Mouse (Mus musculus) skeletal muscle tissue, adult 2 months (tissue): ENCODE data around the gene Dennd1c.
A peak's percentile ranks its signal among the peaks of the same experiment; 100 is the strongest.

ENCODE experiments used
- DNase-seq: peaks from one replicate; pipeline ENCODE4 v3.0.0-alpha.2; 2012; ENCODE audit warnings: low read depth, low spot score

The Dennd1c gene

DNA sequence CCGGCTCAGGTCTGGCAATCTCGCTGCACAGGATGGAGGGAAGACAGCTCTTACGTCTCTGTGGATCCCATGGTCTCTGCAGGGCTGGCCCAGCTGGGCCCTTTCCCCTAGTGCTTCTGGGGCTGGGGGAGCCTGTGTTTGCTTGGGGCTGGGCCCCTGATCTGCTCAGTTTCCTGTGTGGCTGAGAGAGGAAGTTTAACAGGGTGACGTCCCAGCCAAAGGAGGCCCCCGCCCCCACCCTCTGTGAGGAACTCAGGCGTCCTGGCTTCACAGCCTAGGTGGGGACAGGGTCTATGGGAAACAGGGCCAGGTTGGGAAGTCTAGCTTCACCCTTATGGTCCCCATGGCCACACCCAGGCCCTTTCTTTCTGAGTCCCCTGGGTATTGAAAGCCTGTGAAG, at the start of gene Dennd1c:
Gene Dennd1c, minus strand, starts transcription at position 179 of the 400 bp plus-strand sequence.
- peak; percentile 13 for DNase-seq

DNA sequence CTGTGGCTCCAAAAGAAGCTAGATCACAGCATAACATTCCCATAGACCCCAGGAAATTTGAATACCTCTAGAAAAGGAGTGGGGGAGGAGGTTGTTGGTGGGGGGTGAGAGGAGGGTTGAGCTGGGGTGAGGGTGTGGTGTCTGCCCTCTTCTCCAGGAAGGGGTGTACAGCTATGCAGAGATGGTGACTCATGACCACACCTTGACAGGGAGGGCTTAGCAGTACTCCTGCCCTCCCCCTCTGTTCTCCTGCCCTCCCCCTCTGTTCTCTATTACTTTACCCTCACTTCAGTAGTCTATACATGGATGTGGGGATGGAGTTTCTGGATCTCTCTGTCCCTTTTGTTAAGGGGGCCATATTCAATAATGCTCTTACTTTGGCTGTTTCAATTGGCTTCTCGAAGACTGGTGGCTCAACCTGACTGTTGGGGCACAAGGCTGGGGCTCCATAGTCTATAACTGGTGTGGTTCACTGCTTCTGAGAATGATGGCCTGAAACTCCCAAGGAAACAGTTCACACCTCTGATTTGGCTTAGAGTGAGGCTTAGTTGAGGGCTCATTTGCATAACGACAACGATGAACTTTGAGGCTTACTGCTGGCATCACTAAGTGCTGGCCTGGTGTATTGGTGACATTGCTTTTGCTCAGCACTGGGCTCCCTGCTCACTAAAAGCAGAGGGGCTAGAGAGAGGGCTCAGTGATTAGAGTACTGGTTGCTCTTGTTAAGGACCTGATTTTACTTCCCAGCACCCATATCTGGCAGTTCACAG, 47.7 kb upstream of the Dennd1c start:
- no peak for DNase-seq

DNA sequence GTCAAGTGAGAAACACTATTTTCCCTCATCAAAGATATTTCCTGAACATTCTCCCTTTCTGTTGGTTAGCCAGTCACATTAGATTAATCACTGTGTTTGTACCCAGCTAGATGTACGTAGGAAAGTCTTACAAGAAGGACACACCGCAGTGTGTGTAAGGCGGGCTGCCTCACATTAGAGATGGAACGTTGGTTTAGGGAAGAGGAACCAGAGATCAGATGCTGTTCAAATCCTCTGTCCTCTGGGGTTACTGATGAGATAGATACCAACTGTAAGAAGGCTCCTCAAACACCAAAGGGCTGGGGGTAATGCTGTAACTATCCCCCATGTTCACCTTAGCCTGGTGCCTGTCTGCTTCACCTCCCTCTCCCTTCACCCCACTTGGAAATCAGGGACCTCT, 46.5 kb upstream of the Dennd1c start:
- no peak for DNase-seq

DNA sequence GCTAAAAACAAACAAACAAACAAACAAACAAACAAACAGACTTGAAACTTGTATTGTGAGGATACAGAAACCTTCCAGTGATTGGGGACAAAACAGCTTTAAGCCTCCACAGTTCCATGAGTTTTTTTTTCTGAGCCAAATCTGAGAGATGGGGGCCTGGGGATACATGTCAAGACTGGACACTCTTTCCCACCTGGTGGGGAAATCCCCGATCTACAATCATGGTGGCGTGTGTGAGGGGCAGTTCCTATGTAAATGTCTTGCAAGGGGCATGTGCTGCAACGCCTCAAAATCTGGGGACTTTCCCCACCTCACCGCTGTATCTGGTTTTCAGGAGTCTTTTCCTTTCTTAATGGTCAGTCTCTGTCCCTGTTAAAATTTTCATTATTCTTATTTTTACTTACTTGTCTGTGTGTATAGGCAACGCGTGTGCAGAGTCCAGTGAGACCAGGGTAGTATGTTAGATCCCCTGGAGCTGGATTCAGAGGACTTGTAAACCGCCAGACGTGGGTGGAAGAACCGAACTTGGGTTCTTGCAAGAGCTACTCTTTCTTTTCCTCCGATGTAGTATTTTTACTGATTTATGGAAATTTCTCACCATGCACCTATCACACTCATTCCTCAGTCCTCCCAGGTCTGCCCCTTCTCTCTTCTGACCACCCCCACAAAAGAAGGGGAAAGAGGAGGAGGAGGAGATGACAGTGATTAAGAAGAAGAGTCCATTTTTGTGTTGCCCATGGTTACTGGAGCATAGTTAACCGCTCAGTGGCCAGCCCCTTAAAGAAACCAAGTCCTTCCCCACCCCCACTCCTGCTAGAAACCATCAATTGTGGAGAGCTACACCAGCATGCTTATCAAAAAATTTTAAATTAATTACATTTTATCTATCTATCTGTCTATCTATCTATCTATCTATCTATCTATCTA, 45.1 kb upstream of the Dennd1c start:
- no peak for DNase-seq

DNA sequence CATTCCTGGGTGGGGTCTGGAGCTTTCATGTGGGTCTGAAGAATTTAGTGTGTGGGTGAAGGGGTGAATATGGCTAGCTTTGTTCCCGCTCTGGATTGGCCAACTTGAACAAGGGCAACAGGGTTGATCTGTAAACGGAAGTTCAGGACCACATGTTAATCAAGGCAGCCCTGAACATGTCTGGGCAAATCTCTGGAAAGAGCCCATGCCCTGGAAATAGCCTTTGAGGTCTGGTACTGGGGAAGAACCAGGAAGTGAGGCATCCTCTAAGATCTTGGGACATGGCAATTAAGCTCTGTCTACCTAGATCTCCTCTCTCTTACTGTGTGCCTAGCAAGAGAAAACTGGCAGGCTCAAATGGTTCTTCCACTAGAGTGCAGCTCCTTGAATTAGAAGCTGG, 43.5 kb upstream of the Dennd1c start:
- DNase-seq = no peak

DNA sequence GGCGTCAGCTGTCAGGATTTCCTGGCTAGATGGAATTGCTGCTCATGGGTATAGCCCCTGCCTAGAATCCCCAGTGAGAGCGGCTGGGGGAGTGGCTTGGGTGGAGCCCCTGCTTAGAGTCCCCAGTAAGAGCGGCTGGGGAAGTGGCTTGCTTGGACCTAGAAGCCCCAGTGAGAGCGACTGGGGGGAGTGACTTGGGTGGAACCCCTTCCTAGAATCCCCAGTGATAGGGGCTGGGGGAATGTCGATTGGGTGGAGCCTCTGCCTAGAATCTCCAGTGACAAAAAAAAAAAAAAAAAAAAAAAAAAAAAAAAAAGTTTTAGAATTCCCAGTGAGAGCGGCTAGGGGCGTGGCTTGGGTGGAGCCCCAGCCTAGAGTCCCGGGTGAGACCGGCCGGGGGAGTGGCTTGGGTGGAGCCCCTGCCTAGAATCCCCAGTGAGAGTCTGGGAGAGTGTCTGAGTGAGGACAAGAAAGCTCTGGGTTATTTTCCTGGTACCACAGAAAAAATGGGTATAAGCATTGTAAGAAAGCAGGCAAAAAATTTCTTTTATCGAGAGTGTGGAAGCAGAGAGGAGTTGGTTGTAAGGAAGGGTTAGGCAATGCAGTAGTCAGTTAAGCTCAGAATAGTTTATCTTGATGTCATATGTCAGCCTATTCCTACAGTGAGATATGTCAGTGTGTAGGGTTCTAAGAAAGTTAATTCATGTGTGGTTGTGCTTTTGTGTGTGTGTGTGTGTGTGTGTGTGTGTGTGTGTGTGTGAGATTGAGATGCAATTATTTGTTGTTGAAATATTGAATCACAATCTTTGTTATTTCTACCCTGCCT, 40.4 kb upstream of the Dennd1c start:
- DNase-seq = no peak

DNA sequence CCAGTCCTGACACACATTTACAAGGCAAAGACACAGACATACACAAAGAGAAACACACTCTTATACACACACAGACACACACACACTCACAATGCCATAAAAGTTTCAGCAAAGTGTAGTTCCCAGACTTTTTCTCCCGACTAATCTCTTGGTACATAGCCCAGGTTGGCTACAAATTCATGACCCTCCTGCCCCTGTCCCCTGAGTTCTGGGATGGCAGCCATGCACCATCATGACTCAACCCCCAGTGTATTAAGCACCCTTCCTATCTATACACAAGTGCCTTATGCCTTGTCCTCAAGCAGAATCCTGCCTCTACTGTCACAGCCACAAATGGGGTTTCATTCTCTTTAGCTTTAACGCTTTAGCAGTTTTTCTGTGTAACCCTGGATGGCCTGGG, 38.5 kb upstream of the Dennd1c start:
- DNase-seq = no peak

DNA sequence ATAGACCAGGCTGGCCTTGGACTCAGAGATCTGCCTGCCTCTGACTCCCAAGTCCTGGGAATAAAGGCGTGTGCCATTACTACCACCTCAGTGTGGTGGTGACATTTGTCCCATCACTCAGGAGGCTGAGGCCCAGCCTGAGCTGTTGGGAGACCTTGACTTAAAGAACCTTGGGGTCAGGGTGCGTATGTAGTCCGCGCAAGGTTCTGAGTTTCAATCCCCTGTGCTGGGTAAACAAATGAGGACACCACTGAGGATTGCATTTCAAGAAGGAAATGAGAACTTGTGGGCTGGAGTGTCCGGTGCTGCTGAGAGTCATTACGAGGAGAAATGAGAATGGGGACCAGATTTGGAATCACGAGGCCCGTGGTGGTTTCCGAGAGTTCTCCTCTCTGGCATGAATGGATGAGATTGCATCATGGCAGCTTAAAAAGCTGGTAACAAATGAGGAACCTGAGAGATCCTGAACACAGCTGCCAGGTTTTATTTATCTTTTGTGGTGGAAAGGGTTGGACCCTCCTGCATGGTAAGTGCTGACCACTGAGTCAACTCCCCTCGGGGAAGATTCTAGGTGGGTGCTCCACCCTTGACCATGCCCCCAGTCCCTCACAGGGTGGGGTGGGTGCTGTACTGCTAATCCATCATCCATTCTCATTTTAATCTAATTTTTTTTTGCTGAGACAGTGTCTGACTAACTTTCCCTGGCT, 34.6 kb upstream of the Dennd1c start:
- DNase-seq = peak; percentile 34

DNA sequence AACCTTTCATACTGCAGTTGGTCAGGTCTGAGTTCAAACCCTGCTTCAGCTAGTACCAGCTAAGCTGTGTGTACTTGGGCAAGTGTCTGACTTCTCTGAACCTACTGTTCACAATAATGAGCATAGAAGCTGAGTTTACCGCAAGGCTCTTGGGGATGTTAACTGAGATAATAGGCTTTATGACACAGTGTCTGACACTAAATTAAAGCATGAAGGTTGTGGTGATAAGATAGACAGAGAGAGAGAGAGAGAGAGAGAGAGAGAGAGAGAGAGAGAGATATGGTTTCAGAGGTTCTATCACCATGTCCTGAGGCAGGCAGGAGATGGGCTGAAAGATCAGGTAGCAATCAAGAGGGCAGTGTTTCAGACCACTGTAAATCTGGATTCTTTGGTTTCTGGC, 31.7 kb upstream of the Dennd1c start:
- DNase-seq = no peak

DNA sequence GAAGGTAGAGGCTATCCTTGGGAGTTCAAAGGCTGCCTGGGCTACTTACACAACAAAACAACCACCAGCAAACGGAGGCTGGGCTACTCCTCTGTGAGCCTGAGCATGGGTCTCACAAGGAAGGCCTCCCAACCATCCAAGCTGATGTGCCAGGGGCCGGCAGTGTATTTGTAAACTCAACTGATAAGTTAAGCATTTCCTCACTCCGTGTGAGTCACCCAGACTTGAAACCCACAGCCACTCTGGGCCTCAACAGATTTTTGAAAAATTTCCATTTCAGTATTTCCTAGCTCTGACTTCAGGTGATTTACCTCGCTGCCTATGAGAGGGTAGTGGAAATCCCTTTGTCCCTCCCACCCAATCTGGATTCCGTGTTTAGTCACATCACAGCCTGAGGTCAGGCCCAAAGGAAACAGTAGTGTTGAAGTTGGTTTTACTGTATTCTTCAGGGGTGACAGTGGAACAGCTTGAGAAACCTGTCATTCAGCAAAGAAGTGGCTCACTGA, 30.4 kb upstream of the Dennd1c start:
- DNase-seq = no peak

DNA sequence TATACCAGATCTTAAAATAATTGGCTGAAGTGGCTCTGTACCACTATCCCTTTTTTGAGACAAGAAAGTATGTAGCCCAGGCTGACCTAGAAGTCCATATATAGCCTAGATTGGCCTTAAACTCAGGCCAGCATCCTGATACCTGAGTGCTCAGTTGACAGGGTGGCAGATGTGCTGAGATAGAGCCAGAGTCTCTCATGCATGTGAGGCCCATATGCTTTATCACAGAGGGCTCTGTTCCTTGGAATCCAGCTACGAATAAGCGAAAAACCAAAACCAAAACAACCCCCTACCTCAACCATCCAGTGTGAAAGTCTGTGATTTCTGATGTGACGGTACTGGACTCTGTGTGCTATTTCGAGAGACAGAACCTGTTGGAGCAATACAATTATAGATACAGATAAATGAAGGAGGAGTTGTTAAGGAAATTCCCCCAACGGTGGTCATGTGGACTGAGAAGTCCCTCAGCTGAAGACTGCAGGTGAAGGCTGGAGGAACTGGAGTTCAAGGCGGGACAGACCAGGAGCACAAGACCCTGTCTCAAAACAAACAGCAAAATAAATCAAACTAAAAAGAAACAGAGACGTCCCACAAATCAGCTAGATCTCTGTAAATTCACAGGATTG, 29.8 kb upstream of the Dennd1c start:
- DNase-seq = no peak

DNA sequence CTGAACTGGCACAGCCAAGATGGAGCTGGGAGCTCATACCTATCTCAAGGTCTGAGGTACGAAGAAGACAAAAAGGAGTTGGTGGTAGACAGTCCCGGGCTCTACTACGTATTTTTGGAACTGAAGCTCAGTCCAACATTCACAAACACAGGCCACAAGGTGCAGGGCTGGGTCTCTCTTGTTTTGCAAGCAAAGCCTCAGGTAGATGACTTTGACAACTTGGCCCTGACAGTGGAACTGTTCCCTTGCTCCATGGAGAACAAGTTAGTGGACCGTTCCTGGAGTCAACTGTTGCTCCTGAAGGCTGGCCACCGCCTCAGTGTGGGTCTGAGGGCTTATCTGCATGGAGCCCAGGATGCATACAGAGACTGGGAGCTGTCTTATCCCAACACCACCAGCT, 28.8 kb upstream of the Dennd1c start:
- no peak for DNase-seq

DNA sequence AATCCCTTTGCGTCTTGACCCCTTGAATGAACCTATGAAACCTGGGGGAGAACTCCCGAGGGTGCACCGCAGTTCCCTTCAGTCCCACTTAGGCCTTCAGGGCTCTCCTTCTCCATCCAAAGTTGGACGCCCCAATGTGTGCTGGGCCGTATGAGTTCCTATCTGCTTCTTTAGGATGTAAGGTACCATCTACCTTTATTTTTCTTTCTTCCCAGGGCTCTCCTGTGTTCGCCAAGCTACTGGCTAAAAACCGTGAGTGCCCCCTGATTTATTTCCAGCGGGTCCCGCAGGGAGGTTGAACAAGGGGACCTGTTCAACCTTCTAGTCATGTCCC, 27.7 kb upstream of the Dennd1c start:
- no peak for DNase-seq

DNA sequence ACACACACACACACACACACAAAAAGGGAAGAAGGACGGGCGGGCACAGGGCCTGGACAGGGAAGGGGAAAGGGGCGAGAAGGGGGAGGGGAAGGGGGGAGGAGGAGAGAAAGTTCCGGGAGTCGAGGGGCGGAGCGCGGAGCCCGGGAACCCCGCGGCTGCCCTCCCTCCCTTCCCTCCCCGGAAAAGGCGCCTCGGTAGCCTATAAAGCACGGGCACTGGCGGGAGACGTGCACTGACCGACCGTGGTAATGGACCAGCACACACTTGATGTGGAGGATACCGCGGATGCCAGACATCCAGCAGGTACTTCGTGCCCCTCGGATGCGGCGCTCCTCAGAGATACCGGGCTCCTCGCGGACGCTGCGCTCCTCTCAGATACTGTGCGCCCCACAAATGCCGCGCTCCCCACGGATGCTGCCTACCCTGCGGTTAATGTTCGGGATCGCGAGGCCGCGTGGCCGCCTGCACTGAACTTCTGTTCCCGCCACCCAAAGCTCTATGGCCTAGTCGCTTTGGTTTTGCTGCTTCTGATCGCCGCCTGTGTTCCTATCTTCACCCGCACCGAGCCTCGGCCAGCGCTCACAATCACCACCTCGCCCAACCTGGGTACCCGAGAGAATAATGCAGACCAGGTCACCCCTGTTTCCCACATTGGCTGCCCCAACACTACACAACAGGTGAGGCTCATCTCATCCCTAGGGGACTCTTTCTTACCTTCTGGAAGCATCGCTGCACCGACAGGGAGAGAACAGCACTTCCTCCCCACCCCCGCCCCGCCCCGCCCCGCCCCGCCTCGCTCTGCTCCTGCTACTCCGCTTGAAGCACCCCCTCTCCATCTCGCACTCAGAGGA, 27.1 kb upstream of the Dennd1c start, which contains the start of gene Tnfsf9:
Gene Tnfsf9, plus strand, starts transcription at position 145 of the 854 bp plus-strand sequence.
- peak; percentile 46 for DNase-seq

DNA sequence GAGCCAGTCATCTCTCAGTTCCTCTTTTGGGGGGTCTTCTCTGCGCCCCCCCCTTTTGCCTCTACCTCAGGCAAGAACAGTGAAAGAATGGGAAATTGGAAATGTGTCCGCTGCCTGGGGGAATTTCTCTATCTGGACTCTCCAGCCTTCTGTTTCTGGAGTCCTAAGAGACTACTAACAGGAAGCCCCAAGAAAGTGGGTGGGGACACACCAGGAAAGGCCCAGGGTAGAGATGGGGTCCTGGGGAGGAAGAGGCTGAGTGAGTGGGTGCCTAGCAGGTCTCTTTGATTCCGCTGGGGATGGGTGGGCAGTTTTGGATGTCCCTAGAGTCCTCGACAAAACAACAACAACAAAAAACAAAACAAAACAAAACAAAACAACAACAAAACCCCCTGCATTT, 26.2 kb upstream of the Dennd1c start:
- DNase-seq = no peak

DNA sequence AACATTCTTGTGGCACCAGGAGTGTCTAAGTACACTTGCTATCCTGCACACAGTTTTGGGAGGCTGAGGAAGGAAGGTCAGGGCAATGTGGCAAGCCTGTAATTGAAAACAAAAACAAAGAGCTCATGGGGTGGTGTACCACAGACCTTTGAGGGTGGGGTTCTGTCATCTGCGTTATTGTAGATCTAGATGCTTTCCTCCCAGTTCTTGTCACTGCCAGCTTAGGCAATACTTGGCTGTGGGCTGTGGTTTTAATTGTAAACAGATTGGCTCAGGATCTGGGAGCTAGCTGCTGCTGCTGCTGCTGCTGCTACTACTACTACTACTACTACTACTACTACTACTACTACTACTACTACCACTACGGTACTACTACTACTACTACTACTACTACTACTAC, 24.0 kb upstream of the Dennd1c start:
- peak; percentile 45 for DNase-seq

DNA sequence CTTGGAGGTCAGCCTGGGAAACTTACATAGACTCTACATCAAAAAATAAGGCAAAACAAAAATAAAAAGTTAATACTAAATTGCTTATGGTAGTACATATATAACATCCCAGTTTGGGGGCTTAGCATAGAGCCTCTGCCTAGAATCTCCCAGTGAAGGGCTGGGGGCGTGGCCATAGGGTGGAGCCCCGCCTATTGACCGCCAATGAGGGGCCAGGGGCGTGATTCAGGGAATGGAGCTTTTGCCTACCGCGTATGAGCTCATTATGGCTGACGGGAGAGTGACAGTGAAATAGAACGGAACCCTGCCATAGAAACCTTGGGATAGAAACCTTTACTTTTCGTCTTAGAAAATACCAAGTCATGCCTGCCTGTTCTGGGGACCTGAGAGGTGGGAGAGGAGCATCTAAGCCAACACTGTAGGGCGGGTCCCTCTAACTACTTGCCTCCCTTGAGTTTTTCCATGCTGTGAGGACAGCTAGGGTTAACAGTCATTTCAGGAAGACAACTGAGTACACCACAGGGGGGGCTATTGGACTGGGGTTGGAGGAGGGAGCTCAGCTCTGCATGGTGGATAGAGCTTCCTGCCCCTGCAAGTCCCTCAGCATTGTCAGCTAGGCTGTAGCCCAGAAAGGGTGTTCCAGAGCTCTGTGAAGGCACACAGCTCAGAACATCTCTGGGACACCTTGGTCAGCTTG, 21.5 kb upstream of the Dennd1c start:
- DNase-seq = no peak

DNA sequence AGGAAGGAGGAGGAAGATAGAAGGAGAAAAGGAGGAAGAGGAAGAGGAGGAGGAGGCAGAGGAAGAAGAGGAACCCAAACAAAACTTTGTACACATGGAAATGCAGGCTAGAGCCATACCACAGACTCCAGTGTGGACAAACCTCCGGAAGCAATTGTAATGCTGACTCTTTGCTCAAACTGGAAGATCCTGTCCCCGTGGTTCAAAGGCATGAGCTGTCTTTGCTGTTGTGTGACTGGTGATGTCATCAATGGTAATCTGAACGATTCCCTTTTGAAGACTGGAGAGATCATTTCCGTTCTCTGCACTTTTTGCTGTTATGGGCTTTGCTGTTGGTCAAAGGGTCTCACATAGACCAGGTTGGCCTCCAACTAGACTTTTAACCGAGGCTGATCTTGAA, 20.0 kb upstream of the Dennd1c start:
- DNase-seq = no peak

DNA sequence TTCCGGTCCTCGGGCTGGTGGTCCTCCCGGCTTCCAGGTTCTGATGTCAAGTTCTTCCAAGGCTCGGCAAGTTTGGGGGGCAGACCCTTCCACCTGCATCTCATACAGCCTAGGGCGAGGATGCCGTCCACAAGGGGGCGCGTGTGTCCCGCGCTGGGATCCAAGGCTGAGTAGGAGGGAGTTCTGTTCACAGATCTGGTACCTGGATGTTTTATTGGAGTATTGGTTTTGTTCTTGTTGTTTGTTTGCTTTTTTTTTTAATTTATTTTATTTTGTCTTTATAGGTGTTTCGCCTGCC, 18.3 kb upstream of the Dennd1c start:
- DNase-seq = peak; percentile 39
